Mouse (Mus musculus) testis, adult 10 weeks (tissue): ENCODE measurements around the gene Kcnj11. TPM values are rescaled to one million over a fixed set of nuclear protein-coding genes. Genes with fewer than 3 reads are reported as not detected.

Experiments used
- polyA plus RNA-seq: library from polyadenylated mRNA; stranded (reverse); fragments of 350-450 nt; fragmentation: Illumina TruSeq; extraction: RNeasy Lipid Tissue Mini Kit (QIAGEN cat#74804); gene quantifications from one replicate; pipeline ENCODE4 v1.2.3, GENCODE M21; 2014; ENCODE audit warnings: low read depth, low replicate concordance

Kcnj11 gene
- polyA plus RNA-seq = 0.25 TPM

GRCm38 (mm10) chr7:46100563-46100962, at the start of gene Kcnj11:
Gene Kcnj11, minus strand, starts transcription at chr7:46100764.

Other genes starting within 250 kb of the Kcnj11 start
- 20.4 TPM for gene Kdelr1, start 228.0 kb downstream of the Kcnj11 start, polyA plus RNA-seq
- gene Grin2d, start 222.4 kb downstream of the Kcnj11 start, polyA plus RNA-seq = 0.99 TPM
- gene Syngr4, start 204.1 kb downstream of the Kcnj11 start, polyA plus RNA-seq = 46.7 TPM
- 0.35 TPM for gene Tmem143, start 203.8 kb downstream of the Kcnj11 start, polyA plus RNA-seq
- 1.3 TPM for gene Emp3, start 179.4 kb downstream of the Kcnj11 start, polyA plus RNA-seq
- gene Ccdc114, start 176.7 kb downstream of the Kcnj11 start, polyA plus RNA-seq = 2.9 TPM
- not detected for gene Abcc6, start 70.5 kb downstream of the Kcnj11 start, polyA plus RNA-seq
- 6.3 TPM for gene Nomo1, start 67.1 kb downstream of the Kcnj11 start, polyA plus RNA-seq
- not detected for gene Abcc8, start 79.3 kb upstream of the Kcnj11 start, polyA plus RNA-seq
- gene Ush1c, start 137.7 kb upstream of the Kcnj11 start, polyA plus RNA-seq = 0.13 TPM
- not detected for gene Otog, start 140.2 kb upstream of the Kcnj11 start, polyA plus RNA-seq